Mouse (Mus musculus) myocyte (in vitro differentiated cells): Measurements from ENCODE around the gene Noct.

Experiments used
- E2F4 ChIP-seq: IDR thresholded peaks from one replicate; pipeline ENCODE4 v1.6.1; 2011; ENCODE audit warnings: mild to moderate bottlenecking, control low read depth, moderate library complexity; ENCODE audit not compliant: insufficient read depth
- MAX ChIP-seq: IDR thresholded peaks from one replicate; pipeline ENCODE4 v1.6.1; 2011; ENCODE audit warnings: low read depth, mild to moderate bottlenecking, control low read depth
- POLR2A ChIP-seq: IDR thresholded peaks from one replicate; pipeline ENCODE4 v1.6.1; 2011; ENCODE audit warnings: low read depth, mild to moderate bottlenecking, control low read depth, moderate library complexity; ENCODE audit not compliant: insufficient read length
- USF1 ChIP-seq: IDR thresholded peaks from one replicate; pipeline ENCODE4 v1.6.1; 2011; ENCODE audit warnings: low read depth, mild to moderate bottlenecking, control low read depth, moderate library complexity

- no peak for TF ChIP-seq MAX
- no peak for TF ChIP-seq E2F4
- TF ChIP-seq POLR2A = no peak
- no peak for TF ChIP-seq USF1
Measured at GRCm38 (mm10) chr3:51223556-51223955, 691 bp upstream of the Noct start.
